Mouse (Mus musculus) kidney, adult 2 months (tissue): ENCODE measurements at regions not wholly inside any gene's neighbourhood (a gene's known extent, or its start where the extent isn't known, plus 50 kb on each side); places are given as distances from the start of the nearest gene placed in this dataset.

Experiments
- DNase-seq: peaks from one replicate; pipeline ENCODE4 v3.0.0; 2021
- H3K27ac ChIP-seq: fragments of 200-500 bp; 2 replicates; pipeline ENCODE4 v1.5.1; 2012; ENCODE audit warnings: low read depth, low read length, control low read depth, inconsistent platforms; ENCODE audit not compliant: insufficient read depth
- H3K27me3 ChIP-seq: fragments of 200-500 bp; replicated peaks from 2 replicates; pipeline ENCODE4 v1.6.1; 2012; ENCODE audit warnings: mild to moderate bottlenecking, moderate library complexity, low read length, inconsistent platforms; ENCODE audit not compliant: control insufficient read depth, insufficient read depth
- H3K36me3 ChIP-seq: fragments of 200-500 bp; 2 replicates; pipeline ENCODE4 v1.6.1; 2012; ENCODE audit warnings: mild to moderate bottlenecking, moderate library complexity, low read length, inconsistent platforms; ENCODE audit not compliant: control insufficient read depth, insufficient read depth
- H3K4me1 ChIP-seq: fragments of 200-500 bp; 2 replicates; pipeline ENCODE4 v1.6.1; 2011; ENCODE audit warnings: low read length; ENCODE audit not compliant: control insufficient read depth, insufficient read depth
- H3K4me3 ChIP-seq: fragments of 200-500 bp; 2 replicates; pipeline ENCODE4 v1.5.1; 2011; ENCODE audit warnings: mild to moderate bottlenecking, low read depth, low read length, control low read depth; ENCODE audit not compliant: insufficient read depth
- CTCF ChIP-seq: fragments of 200-500 bp; conservative IDR thresholded peaks from 2 replicates; pipeline ENCODE4 v1.5.1; 2011; ENCODE audit warnings: low read depth, mild to moderate bottlenecking, control low read depth, low read length, moderate library complexity, mixed read lengths; ENCODE audit not compliant: insufficient read depth, insufficient read length
- POLR2A ChIP-seq: fragments of 200-500 bp; IDR thresholded peaks from one replicate; pipeline ENCODE4 v1.6.1; 2011; ENCODE audit warnings: low read depth, low read length, control low read depth
- WGBS: fragments of 180-500 bp; shearing (Covaris S2); methylation state at CpG from one replicate; pipeline ENCODE4 v1.1.7; 2018; 5-methylcytosine and 5-hydroxymethylcytosine counted together

DNA sequence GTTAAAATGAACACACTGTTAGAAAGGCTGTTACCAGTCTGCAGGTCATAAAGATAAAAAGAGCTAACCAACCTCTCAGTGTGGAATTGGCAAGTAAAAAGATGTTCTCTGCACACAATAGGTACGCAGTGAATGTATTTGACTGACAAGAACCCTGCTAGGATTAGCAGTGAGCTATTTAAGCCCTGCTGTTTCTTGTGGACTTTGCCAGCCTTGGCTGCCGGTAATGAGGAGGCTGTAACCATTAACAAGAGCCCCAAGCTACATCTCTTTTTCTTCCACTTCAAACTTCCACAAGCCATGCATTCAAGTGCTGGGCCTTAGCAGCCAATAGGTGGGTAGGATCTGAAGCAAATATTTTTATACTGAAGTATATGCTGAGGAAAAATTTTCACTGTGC lies 717.5 kb downstream of the Cypt12 start:
- Histone ChIP-seq H3K27me3 (no peaks in the 10 kb centered on the region), H3K27ac (no peak overlapping the region), H3K4me1 (no peaks in the 10 kb centered on the region), H3K4me3 (no peak overlapping the region), H3K36me3 (no peaks in the 10 kb centered on the region)
- TF ChIP-seq CTCF (no peak), POLR2A (no peak)
- 43% methylated on average over 2 of the region's 2 CpGs for WGBS
- peak; percentile 69 for DNase-seq

DNA sequence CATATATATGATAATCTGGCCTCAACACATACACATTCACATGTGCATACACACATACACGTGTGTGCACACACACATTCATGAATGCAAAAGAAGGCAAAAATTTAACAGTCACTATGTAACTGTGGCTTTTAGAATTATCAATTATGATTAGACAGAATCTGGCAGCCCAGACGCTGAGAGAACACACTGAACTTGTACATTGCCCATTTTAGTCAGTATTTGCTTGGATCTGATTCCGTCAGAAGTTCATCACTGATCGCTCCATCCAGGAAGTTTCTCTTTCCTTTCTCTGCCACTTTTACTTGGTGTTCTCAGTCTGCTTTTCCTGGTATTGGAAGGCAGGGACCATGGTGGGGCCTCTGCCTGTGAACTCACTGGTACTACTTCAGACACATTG lies 719.5 kb downstream of the Cypt12 start:
- H3K27ac ChIP-seq, result no peak overlapping the region
- H3K27me3 ChIP-seq, result no peaks in the 10 kb centered on the region
- no peak for DNase-seq
- no peak overlapping the region for H3K4me3 ChIP-seq
- H3K36me3 ChIP-seq, result no peaks in the 10 kb centered on the region
- 74% methylated on average over 4 of the region's 4 CpGs for WGBS
- H3K4me1 ChIP-seq, result no peaks in the 10 kb centered on the region
- no peak for TF ChIP-seq POLR2A
- TF ChIP-seq CTCF, result no peak

DNA sequence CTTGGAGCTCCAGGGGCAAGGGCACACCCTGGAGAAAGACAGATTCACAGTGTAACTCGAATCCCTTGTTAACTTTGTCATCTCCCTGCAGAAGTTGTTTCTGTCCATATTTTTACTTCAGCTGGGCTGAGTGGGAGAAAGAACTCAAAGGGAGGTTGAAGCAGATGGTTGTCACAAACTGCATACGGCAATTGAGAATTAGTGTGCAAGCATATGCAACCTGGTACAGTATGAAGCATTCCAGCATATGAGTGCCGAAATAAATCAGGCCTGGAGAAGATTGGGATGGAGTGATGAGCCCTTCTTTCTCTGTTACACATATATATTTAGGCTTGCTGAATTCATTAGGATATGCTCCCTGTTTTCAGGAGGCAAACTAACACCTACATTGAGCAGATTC lies 720.7 kb downstream of the Cypt12 start:
- Histone ChIP-seq H3K27ac (no peak overlapping the region), H3K4me3 (no peak overlapping the region), H3K4me1 (no peaks in the 10 kb centered on the region), H3K36me3 (no peaks in the 10 kb centered on the region), H3K27me3 (no peaks in the 10 kb centered on the region)
- DNase-seq, result no peak
- WGBS, result 76% methylated on average over 3 of the region's 3 CpGs
- TF ChIP-seq POLR2A, result no peak
- no peak for TF ChIP-seq CTCF

DNA sequence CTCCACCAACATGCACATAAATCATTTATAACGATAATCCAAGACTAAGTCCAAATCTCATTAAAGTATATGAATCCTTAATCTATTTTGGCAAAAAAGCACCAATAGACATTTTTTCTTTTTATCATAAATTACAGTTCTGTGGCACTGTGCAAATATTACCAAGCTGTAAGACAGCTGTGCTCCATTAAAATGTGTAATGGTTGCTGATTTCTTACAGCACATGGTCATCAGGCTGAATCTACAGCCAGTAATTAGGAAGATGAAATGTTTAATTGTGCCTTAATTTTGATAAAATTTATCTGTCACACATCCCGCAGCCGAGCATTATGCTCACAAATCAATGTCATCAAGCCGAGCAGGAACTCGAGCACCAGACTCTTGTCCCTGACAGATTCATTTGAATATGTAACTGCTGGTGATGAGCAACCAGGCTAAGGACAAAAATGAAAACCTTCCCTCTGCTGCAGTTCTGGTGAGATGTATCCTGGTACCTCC lies 722.0 kb downstream of the Cypt12 start:
- 61% methylated on average over 5 of the region's 5 CpGs for WGBS
- TF ChIP-seq POLR2A, result no peak
- TF ChIP-seq CTCF, result no peak
- Histone ChIP-seq H3K27ac (no peak overlapping the region), H3K27me3 (no peaks in the 10 kb centered on the region), H3K4me1 (no peaks in the 10 kb centered on the region), H3K4me3 (no peak overlapping the region), H3K36me3 (no peaks in the 10 kb centered on the region)
- DNase-seq, result no peak

DNA sequence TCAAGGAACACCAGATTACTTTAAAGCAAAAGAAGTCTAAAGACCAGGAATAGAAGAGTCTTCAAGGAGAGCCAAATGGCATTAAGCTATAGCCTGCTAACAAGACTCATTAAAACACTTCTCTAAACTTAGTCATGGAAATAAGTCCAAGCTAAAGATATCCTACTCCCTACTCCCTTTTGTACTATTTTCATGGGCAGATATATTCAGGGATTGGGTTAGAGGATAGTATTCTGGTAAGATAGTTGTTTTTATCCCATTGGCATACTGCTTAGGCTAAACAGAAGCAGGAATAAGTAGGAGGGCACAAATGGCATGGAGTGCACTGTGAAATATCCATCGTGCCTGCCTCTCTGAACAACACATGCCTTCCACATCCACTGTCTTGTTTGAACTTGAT lies 723.5 kb downstream of the Cypt12 start:
- H3K4me1 ChIP-seq, result no peaks in the 10 kb centered on the region
- no peak overlapping the region for H3K27ac ChIP-seq
- TF ChIP-seq POLR2A (no peak), CTCF (no peak)
- 86% methylated on average over 1 of the region's 1 CpGs for WGBS
- H3K27me3 ChIP-seq, result no peaks in the 10 kb centered on the region
- no peak for DNase-seq
- H3K4me3 ChIP-seq, result no peak overlapping the region
- H3K36me3 ChIP-seq, result no peaks in the 10 kb centered on the region

DNA sequence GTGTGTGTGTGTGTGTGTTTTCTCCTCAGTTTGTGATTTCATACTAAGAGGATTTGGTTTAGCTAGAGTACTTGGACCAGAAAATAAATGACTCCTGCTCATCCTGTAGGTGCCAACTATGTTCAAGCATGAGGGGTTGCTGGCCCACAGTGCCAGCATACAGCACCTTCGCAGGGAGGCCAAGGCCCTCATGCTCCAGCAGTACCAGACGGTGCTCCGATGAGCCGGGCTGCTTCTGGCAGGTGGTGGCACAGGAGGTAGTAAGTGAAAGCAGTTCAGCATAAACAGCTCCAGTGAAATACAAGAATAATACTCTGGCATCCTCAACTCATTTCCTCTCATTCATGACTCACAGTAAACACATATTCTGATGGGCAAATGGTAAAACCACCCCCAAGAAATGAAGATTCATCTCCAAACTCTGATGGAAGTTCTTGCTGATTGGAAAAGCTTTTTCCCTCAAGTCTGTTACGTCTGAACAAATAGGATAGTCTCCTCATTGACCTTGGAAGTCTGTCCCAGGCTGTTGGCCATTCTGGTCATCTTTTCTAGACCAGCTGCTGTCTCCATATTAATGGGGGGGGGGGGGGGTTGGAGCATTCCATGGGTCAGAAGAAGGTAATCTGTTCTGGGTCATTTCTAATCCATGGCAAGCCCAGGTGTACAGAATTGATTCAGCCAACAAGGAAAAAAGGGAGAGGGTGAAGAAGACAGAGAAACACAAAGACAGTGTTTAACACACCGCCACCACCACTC lies 735.3 kb downstream of the Cypt12 start:
- WGBS, result 84% methylated on average over 6 of the region's 6 CpGs

DNA sequence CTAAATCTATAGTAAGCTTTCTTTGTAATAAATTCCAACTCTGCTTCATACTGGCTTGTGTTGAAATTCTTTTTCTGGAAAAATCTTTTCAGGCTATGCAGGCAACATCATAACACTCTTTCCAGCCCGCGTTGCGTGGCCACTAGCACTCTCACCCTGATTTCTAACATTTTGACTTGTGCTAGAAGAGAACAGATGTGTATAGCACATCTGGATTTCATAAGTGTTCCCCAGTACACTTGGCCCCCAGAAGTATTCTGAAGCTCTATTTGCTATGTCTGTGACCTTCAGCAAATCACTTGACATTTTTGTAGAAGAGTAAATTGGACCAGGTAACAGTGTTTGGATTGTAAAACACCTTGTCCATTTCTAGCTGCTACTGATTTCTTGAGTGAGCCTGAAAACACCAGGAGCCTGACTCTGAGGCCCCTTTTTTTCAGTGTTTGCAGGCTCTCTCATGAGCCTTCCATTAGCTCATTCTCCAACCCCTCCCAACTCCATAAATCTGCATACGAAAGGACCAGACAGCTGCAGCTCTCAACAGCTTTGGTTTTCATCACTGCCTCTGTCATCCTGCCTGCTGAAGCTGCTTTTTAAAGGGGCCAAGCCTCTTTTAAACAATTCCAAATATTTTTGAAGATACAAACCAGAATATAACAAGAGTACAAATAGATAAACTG lies 747.0 kb downstream of the Cypt12 start:
- Histone ChIP-seq H3K27me3 (no peaks in the 10 kb centered on the region), H3K27ac (no peak overlapping the region), H3K4me3 (no peak overlapping the region), H3K4me1 (no peaks in the 10 kb centered on the region), H3K36me3 (no peaks in the 10 kb centered on the region)
- no peak for DNase-seq
- 79% methylated on average over 4 of the region's 4 CpGs for WGBS
- no peak for TF ChIP-seq CTCF
- TF ChIP-seq POLR2A, result no peak

More for the DNA sequence above, 735.3 kb downstream of the Cypt12 start:
- no peak overlapping the region for H3K4me3 ChIP-seq
- no peak overlapping the region for H3K27ac ChIP-seq
- H3K36me3 ChIP-seq, result no peaks in the 10 kb centered on the region
- no peak for DNase-seq
- TF ChIP-seq POLR2A, result no peak
- no peak for TF ChIP-seq CTCF
- H3K4me1 ChIP-seq, result no peaks in the 10 kb centered on the region
- no peaks in the 10 kb centered on the region for H3K27me3 ChIP-seq
